Mouse (Mus musculus): ENCODE data around the gene Aen.
A peak's percentile ranks its signal among the peaks of the same experiment; 100 is the strongest.

Gene Aen

DNA sequence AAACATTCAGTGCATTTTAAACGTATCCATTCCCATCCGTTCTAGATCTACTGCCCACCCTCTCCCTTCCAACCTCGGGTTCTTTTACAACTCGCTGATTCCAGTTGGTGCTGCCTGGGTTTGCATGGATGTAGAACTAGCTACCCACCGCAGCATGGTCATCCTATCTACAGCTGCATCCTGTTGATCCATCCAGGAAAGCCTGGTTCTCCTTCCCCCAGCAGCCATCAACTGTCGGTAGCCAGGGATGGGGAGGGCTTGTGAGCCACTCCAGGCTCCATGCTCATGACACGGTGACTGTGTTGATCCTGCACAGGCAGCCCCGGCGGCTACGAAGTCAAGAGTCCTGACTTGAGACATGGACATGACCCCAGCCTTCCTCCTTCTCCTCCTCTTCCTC is 1.7 kb upstream of the Aen start:
- no peak for DNase-seq (ENCODE audit: low spot score in 2 of 2)

DNA sequence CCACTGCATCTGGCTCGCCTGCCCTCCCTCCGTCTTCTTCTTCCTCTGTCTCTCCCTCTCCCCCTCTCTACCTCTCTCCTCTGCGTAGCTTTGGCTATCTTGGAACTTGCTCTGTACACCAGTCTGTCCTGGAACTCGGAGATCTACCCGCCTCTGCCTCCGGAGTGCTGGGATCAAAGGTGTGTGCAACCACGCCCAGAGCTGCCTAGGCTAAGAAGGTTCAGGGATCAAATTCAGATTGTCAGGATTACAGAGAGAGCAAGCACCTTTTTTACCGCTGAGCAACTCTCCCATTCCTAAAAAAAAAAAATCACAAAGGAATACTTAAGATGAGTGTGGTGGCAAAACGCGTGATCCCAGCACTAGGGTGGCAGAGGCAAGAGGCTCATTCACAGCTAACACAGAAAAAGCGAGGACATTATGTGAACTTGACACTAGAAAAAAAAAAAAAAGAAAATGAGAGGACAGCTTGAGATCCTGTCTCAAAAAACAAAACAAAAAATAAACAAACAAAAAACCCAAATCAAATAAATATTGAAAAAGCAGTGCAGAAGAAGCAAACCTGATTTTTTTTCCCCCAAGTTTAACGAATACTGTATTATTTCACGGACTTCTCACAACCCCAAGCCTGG is 517 bp upstream of the Aen start:
- no peak for DNase-seq (ENCODE audit: low spot score in 2 of 2)

DNA sequence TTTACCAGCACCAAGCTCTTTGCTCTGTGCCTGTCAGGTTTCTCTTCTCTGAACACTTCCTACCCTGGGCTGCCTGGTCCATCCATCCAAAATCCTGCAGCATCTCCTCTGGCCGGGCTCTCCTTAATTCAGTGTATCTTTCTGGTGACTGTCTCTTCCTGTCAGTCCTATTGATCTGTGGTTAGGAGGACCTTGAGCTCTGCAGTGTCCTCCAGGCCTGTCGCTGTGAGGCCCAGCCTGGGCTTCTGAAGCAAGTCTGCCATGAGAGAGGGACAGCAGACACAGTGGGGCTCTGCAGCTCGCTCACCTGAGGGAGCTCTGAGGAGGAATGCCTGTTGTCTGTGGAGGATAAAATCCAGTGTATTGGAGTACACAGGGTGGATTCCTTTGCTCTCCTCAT is 1.9 kb downstream of the Aen start:
- no peak for DNase-seq (ENCODE audit: low spot score in 2 of 2)

DNA sequence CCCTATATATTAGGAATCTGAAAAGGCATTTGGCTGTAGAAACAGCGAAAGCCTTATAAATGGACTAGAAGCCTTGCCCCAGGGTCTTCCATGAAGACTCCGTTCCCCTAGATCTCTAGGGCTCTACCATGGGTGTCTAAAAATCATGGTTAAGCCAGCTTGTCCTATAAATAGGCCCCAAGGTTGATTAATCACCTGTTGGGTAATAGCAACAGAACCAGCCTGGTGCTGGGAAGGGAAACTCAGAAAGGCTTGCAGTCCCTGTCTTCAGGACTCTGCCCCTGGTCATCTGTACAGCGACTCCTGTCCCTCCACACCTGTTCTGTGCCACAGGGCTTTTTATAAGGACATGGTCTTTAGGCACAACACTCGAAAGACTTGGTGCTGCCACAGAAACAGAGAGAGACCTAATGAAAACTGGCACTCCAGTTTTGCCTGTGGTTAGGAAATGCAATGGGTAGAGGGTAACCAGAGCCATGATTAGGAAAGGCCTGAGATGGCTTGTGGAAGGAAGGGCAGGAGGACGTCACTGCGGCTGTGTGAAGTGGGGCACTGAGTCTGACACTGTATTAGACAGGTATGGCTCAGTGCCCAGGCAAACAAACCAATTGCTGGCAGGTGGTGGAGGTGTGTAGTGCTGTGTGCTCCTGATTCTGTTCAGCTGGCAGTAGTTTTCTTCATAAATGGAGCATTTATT is 7.7 kb downstream of the Aen start:
- no peak for DNase-seq (ENCODE audit: low spot score in 2 of 2)

DNA sequence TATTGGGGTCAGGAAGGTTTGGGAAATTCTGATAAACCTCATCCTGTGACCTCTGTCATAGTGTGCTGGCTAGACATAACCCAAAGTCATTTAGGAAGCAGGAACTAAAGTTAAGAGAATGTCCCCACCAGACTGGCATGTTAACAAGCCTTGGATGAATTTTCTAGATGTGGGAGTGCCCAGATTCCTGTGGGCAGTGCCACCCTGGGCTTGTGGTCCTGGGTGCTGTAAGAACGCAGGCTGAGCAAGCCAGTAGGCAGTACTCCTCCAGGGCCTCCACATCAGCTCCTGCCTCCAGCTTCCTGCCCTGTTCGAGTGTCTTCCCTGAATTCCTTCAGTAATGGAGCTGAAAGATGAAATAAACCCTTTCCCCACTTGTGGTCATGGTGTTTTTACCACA is 8.5 kb downstream of the Aen start:
- DNase-seq (ENCODE audit: low spot score in 2 of 2): no peak

DNA sequence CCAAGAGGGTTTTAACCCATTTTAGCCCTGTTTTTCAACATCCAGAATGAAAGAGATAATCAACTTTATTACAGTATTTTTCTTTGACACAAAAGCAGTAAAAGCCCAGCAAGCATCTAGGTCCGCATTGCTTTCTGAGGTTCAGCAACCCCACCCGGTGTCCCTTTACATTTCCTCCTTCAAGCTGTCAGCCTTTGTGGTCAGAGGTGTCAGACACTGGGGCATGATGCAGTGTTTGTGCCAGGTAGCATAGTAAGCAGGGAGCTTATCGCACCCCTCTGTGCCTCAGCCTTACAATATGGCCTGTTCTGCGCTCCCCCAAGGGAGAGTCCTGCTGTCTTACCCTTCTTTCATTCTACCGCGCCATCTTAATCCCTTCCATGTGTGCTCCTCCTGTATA is 13.4 kb downstream of the Aen start:
- DNase-seq (ENCODE audit: low spot score in 2 of 2): no peak

DNA sequence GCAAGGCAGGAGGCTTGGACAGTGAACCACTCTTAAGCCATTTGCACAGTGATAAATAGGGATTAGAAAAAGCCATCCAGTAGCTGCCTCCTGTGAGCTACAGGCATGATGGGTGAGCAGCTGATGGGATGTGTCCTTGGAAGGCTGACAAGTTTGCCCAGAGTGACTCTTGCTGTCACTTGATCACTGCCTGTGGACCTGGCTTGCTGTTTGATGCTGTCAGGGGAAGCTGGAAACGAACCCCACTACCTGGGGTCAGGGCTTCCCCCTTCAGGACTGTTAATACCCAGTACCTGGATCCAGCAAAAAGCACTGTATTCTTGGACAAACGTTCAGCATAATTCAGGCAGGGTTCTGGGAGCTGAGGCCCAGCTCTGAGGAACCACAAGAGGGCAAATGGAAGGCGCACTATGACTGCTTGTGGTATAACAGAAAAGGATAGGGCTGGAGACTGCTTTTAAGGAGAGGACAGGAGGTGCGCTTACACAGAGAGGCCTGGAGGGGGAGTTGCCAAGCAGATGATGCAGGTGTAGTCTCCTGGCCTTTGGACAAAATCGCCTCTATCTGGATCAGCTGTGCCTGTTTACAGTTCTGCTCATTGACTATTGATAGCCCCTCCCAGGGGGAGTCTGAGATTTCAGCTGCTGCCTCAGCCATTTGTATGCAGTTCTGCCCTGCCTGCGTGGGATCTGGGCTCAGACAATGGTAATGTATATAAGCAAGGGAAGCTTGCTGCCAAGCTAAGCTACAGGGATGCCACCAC is 14.9 kb downstream of the Aen start:
- DNase-seq (ENCODE audit: low spot score in 2 of 2): no peak

DNA sequence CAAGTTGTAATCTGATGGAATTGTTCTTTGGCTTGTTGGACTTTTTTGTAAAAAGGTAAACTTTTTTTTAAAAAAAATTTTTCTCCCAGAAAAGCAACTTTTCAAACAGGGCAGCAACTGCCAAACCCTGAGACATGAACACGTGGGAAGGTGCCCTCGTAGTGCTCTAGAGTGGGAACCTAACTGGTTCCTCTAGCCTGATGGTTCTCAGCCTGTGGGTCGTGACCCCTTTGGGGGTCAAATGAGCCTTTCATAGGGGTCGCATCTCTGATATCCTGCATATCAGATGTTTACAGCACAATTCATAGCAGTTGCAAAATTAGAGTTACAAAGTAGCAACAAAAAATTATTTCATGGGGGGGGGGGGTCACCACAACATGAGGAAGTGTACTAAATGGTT is 15.6 kb downstream of the Aen start:
- no peak for DNase-seq (ENCODE audit: low spot score in 2 of 2)

DNA sequence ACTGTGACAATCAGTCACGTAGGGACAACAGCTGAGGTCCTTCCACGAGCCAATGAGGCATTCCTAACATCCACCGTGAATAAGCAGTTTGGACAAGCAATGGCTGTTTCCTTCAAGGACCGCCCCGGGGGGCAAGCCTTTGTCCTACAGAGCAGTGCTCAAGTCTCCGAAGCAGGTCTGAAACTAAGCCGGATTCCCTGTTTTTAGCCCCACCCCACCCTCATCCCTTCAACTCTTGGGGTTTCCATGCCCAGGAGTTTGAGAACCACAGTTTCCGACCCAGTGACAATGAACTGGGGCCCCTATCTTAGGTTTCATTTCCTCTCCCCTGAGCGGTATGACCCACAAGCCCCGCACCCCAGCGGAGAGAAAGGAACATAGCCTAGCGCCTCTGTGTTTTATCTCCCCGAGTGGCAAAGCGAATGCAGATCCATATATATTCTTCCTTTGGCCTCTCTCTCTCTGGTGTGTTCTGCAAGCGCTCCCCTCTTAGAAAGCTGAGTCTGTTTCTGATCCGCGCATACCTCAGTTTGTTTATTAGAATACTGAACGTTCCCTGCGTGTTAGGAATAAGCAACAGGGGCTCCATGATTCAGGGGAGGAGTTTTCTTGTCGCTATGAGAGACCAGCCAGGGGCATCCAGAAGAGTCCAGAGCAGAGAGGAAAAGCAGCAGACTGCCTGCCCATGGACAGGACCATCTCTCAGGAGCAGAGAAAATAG is 16.8 kb downstream of the Aen start:
- DNase-seq (ENCODE audit: low spot score in 2 of 2): no peak

DNA sequence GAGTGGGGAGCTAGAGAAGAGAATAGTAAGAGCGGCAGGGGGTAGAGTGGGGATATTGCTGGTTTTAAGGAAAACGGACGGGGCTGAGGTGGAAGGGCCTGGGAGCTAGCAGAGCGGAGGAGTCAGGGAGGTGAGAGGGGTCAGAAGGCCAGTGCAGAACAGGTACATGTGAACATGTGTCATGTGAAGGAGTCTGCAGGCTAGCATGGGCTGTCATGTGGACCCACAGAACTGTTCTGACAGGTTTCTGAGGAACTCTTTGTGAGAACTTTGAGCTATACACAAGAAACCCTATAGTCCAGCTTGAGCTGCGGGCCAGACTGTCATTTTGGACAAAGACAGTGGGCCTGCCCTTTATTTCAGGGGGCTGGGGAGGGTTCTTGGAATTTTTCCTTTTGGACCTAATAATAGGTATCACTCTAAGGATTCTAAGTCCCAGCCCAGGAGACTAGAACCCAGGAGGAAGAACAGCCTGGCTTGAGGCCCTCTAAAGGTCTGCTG is 17.4 kb downstream of the Aen start, which contains the start of gene Isg20:
TSS of gene Isg20 (plus strand) at position 451 of the 501 bp plus-strand sequence.
- DNase-seq (ENCODE audit: low spot score in 2 of 2): no peak

DNA sequence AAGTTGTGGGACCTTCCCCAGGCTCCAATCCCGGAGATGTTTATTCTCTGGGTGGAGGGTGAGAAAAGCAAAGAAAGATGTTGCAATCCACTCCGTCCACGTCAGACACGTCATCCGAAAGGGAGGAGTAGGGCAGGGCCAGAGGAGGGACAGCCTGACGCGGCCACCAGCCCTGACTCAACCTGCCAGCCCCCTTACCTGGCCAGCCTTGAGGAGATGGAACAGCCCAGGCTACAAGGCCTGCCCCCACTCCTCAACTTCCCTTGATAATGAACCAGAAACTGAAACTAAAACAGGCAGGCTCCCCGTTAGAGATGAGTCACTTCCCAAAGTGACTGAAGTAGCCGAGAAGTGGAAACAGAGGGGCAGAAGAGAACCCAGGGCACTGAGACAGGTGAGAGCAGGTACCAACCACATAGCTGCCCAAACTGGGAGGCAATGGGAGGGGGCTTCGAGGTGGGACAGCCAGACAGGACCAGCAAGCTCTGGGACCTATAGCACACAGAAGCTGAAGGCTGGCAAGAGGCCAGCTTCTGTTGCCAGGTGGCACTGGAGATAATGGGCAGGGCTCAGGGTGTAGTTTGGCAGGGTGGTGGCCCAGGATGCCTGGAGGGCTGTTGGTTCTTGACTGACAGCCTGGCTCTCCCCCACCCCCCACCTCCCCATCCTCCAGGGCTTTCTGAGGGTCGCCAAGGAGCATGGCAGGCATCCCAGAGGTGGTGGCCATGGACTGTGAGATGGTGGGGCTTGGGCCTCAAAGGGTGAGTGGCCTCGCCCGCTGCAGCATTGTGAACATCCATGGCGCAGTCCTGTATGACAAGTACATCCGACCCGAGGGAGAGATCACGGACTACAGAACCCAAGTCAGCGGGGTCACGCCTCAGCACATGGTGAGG is 18.2 kb downstream of the Aen start:
- DNase-seq (ENCODE audit: low spot score in 2 of 2): no peak

DNA sequence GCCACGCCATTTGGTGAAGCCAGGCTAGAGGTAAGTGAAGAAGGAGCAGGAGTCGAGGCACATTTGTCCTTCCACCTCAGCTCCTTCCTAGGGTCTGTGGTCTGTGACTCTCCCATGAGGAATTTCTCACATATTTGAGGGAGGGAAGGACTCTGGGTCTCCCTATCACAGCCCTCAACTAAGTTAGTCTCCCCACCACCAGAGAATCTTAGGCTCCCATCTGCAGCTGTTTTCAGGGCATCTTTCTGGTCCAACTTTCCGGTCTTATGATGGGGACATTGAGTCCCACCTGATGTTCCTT is 18.8 kb downstream of the Aen start:
- no peak for DNase-seq (ENCODE audit: low spot score in 2 of 2)

DNA sequence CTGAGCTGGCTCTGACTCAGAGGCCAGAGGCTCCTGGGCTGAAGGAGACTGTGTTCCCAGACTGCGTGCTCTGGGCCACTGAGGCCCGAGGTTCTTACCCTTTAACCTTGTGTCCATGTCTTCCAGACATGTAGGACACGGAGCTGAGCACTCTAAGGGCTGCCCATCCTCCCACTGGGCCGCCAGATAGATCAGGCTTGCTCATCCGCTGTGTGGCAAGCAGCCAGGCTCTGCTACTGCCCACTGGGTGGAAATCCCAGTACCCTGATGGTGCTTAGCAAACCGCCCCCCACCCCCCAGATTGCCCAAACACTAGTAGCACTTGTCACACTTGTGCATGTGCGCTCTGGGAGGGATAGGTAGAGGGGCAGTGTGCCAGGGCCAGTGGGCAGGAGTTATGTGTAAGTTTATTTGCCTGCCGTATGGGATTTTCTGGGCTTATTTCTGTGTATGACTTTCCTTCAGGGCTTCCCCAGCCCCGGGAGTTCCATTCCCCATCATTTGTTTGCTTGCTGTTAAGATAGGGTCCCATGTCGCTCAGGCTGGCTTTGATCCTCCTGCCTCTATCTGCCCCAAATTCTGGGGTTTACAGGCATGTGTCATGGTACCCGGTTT is 19.3 kb downstream of the Aen start:
- no peak for DNase-seq (ENCODE audit: low spot score in 2 of 2)

DNA sequence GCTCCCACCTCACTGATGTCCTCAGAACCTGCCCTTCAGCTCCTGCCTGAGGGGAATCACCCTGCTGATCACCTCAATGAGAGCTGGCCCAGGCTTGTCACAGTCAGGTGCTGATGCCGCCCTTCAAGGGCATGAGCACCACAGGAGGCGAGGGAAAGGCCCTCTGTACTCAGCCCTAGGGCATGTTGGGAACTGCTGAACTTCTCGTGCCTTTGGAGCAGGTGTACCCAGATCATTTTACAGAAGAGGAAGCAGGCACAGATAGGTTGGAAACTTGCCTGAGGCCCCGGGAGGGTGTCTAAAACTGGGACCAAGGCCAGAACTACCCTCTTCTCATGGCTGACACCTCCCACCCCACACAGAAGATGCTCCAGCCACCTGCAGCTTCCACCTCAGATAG is 23.0 kb downstream of the Aen start:
- no peak for DNase-seq (ENCODE audit: low spot score in 2 of 2)

DNA sequence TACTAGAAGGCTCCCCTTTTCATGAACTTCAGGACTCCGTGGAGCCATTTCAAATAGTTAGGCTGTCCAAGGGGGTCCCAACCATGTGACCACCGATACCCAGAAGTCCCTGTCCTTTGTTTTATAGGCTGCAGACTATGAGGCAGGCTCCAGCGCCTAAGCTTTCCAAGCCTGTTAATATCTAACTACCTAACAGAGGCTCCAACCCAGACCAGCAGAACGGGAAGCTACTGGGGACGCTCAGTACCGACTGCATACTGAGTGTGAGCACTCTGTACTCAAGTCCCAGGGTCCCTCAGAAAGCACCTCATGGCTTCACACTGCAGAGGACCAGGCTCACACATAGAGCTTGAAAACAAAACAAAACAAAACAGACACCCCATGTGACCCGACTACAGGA is 26.9 kb downstream of the Aen start:
- DNase-seq (ENCODE audit: low spot score in 2 of 2): no peak

DNA sequence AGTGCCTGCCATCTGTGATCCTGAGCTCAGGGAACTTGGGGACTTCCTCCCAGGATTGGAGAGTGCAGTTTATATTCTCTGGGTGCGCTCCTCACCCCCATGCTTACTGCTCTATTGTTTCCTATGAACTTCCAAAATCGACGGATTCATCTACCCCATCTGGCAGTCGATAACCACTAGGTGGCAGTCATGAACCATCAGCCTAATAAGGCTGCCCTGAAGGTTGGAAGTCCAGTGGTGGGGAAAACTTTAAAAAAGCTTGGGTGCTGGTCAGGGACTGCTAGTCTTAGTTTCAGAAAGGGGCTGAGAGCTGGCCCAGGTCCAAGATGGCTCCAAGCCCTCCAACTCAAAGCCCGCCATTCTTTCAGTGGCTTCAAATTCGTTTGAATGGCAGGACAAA is 28.6 kb downstream of the Aen start:
- peak in 1 of 2 experiments; percentile 62 for DNase-seq (ENCODE audit: low spot score in 2 of 2)

DNA sequence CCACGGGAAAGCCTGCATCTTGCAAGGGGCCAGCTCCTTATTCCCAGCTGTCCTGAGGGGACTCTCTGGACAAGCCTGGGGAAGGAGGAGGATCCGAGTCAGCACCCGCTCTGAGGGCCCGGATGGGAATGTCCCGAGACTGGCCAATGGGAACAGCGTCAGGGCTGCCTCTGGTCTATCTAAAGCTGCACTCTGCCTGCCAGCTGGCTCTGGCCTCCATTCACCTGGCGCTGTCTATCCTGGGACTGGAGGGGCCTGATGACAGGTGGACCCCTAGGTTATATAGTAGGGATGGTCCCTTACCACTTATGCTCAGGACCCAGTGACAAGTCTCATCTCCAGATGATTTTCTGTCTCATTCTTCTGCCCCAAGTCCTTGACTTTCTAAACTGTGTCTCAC is 29.1 kb downstream of the Aen start:
- DNase-seq (ENCODE audit: low spot score in 2 of 2): no peak

DNA sequence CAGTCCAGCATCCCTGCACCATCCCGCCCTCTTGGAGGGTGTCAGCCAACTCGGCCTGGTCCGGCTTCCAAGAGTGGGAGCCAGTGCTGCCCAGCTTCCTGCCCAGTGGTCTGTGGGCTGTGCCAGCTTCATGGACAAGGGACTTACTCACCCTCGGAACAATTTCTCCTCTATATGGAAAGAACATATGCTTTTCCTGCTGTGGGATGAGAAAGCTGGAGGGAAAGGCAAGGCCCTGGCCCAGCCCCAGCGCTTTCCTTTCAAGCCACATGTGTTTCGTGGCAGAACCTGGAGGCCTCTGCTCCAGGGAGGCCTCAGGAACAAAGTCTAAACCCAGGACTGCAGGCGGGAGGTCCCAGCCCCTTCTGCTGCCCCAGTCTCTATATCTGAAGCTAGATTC is 30.0 kb downstream of the Aen start:
- no peak for DNase-seq (ENCODE audit: low spot score in 2 of 2)

DNA sequence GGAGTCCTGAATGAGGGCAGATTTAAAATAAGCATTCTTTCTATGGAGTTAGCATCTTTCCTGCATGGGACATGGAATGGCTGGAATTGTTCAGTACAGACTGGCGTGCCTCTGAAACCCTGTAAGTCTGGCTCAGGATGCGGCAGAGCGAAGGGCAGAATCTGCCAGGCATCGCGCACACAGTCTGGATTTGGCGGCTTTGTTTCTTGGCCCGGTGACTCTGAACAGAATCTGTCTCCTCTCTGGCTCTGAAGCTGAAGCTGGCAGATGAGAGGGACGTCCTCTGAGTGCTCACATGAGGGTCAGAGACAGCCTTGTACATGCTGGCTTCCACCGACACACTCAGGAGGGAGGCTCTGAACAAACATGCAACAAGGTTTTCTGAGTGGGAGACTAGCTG is 30.5 kb downstream of the Aen start:
- DNase-seq (ENCODE audit: low spot score in 2 of 2): no peak

DNA sequence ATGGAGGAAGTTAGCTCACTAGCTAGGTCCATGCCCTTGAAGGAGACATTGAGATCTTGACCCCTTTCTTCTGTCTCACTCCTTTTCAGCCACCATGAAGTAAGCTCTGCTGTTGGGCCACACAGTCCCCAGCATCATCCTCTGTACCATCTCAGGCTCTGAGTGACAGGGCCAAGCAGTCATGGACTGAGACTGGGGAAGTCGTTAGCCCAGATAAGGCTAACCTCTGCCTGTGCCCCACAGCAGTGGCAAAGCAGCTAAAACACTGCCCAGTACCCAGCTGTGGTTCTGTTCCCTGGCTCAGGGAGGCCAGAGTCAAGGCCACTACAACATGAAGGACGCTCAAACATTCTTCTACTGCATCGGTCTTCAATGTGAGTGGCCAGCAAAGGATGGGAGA is 31.6 kb downstream of the Aen start:
- no peak for DNase-seq (ENCODE audit: low spot score in 2 of 2)

All from left cerebral cortex, adult 9 months (tissue).